Mouse (Mus musculus) ES-E14 (cell line): Measurements from ENCODE around the gene Zfyve28.

ENCODE experiments used
- HCFC1 ChIP-seq: IDR thresholded peaks from 2 replicates; pipeline ENCODE4 v1.6.1; 2012; ENCODE audit warnings: low read length, inconsistent platforms, borderline replicate concordance; ENCODE audit not compliant: insufficient read depth
- MAFK ChIP-seq: IDR thresholded peaks from 2 replicates; pipeline ENCODE4 v1.6.1; 2014; ENCODE audit warnings: mild to moderate bottlenecking, low read depth, low read length, inconsistent platforms; ENCODE audit not compliant: insufficient read depth
- ZC3H11A ChIP-seq: IDR thresholded peaks from 2 replicates; pipeline ENCODE4 v1.6.1; 2012; ENCODE audit warnings: low read depth, mild to moderate bottlenecking, inconsistent platforms, low read length, borderline replicate concordance

- TF ChIP-seq ZC3H11A (no peak), MAFK (no peak), HCFC1 (no peak)
Measured at GRCm38 (mm10) chr5:34147554-34147953, 140.7 kb downstream of the Zfyve28 start.
